Mouse (Mus musculus) retina, embryonic 14.5 days (tissue): ENCODE results near the gene Zscan4e.
"Not testable (repeated sequence)": the region's sequence is repeated elsewhere in the genome, so short reads cannot be mapped to it uniquely, and the experiment has no call there.

Source experiments
- DNase-seq: peaks from one replicate; pipeline ENCODE4 v3.0.0-alpha.2; 2015; ENCODE audit warnings: low spot score

Gene Zscan4e

GRCm38 (mm10) chr7:11310582-11310981 lies at the start of gene Zscan4e:
Gene Zscan4e (minus strand): TSS chr7:11310682.
- DNase-seq: not testable (repeated sequence)
